Mouse (Mus musculus) left cerebral cortex, adult 2 months (tissue): ENCODE measurements around the gene Mvb12a. TPM values are rescaled to one million over a fixed set of nuclear protein-coding genes. Genes with fewer than 3 reads are reported as not detected.
A peak's percentile ranks its signal among the peaks of the same experiment; 100 is the strongest.
"Not testable (repeated sequence)": the region's sequence is repeated elsewhere in the genome, so short reads cannot be mapped to it uniquely, and the experiment has no call there.

Experiments used
- DNase-seq, 2 experiments: peaks; one replicate each; pipeline ENCODE4 v3.0.0; 2021 to 2022; ENCODE audit warnings: low spot score in 2 of 2, mixed read lengths in 1 of 2; ENCODE audit errors: extremely low spot score in 1 of 2
- H3K27ac ChIP-seq: fragments of 200-600 bp; 2 replicates; pipeline ENCODE4 v1.8.1; 2022
- H3K4me3 ChIP-seq: fragments of 200-600 bp; 2 replicates; pipeline ENCODE4 v1.8.1; 2022
- CTCF ChIP-seq: fragments of 200-600 bp; IDR thresholded peaks from 2 replicates; pipeline ENCODE4 v1.8.1; 2022; ENCODE audit warnings: antibody characterized with exemption, mild to moderate bottlenecking, moderate library complexity
- intact Hi-C: fragments of 180-260 bp; cut with DNase I; formaldehyde crosslinking; loops from one replicate; pipeline ENCODE4 v1.15.1; 2025
- total RNA-seq, 2 experiments: library from RNA; stranded (reverse); gene quantifications; 2 replicates each; pipeline ENCODE4 v1.2.3; 2021

Mvb12a gene
- total RNA-seq, 2 experiments from 2014 or later, result 37.2 to 37.6 TPM

DNA sequence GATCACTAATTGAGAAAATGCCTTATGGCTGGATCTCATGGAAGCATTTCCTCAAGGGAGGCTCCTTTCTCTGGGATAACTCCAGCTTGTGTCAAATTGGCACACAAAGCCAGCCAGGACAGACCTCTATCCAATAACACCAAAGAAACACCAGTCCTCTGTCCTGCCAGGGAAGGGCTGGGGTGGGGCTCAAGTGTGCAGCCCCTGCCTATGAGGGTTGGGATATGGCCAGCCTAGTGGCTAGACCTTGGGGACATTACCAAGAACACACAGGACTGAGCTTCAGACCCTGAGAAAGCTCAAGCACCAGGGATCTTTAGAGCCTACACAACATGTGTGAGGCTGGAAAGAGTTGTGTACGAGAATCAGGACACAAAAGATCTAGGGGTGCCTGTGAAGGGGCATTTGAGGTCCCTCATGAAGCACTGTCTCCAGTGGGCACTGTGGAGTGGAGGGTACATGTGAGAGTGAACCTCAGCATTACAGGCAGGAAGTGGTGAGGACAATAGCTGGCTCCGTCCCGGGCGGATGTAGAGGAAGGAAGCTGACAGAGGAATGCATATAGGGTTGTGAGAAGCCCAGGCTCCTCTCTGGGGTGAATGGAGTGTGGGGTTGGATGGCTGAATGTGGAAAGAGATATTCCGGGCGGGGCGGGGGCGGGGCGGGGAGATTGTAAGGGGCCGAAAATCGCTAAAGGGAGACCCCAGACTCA, 14.2 kb upstream of the Mvb12a start:
- Histone ChIP-seq H3K4me3 (no peak overlapping the region), H3K27ac (no peak overlapping the region)
- no peak for DNase-seq
- intact Hi-C loops, result no loop called here
- TF ChIP-seq CTCF, result no peak

DNA sequence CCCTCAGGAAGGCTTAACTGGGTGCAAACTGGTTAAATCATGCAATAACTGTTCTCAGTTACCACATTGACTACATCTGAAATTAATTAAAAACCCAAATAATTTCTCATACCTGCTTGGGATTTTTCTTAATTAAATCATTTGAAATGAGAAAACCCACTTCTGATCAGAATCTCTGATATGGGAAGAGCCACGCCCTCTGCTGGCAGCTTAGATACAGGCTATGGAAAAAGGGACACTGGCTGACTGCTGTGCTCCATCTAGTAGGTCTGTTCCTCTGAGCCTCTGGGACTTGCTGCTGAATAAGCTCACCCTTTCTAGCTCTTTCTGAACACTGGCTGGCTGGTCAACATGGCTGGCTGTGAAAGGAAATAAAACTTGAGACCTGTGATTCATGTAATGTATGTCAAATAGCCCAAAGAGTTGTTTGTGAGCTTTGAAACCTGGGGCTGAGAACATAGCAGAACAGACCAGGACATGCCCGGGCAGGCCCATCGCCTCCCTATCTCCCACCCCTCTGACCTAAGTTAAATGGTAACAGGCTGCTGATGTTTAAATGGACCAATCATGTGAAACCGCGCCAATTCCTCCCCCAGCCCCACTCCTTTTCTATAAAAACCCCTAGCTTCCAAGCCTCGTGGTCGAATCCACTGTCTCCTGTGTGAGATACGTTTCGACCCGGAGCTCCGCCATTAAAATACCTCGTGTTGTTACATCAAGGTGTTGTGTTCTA, 11.8 kb upstream of the Mvb12a start:
- DNase-seq, result not testable (repeated sequence)

DNA sequence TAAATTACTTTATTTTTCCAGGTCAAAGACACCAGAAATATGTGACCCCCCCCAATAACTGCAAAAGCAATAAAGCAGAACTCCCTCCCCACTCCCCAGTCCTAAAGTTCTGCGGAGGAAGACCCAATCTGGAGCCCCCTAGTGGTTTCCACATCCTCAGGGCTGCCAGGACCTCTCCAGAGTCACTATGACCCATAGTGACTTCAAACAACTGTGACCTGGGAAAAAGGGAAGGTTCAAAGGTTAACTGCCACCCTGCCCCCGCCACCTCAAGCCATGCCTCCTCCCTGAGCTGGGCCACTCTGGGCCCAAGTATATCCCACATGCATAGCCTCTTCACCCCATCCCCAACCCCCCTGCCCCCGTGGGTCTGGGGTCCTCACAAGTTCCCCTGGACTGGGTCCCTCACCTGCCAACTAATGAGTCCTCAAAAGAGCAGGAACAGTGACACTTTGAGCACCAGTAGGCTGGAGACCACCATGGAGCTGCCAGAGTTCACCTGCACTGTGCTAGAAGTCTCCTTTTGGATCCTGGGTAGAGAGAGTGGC, 8.4 kb upstream of the Mvb12a start:
- peak; percentile 13; the same call in 1 of the 2 replicates for TF ChIP-seq CTCF
- intact Hi-C loops, result no loop called here
- Histone ChIP-seq H3K27ac (no peak overlapping the region), H3K4me3 (no peak overlapping the region)
- no peak for DNase-seq

More for the DNA sequence above, 11.8 kb upstream of the Mvb12a start:
- H3K4me3 ChIP-seq, intact Hi-C loops, H3K27ac ChIP-seq: not testable (repeated sequence)
- TF ChIP-seq CTCF, result peak; percentile 69

DNA sequence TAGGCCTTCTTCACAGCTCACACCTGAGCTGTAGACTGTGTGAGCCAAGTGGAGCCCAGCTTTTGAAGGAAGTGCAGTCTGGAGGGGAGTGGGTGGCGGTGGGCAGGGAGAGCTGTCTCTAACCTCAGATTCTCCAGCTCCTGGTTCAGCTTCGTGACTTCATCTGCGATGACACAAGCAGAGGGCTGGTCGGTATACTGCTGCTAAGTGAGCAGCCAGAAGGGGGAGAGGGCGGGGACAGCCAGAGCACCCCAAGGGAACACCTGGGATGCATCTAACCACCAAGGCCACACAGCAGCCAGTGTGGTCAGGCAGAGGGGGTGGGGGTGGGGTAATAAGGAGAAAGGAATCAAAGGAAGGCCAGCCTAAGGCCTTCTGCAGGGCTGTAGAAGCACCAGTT, 7.1 kb upstream of the Mvb12a start:
- no peak overlapping the region for H3K27ac ChIP-seq
- intact Hi-C loops, result no loop called here
- H3K4me3 ChIP-seq, result no peak overlapping the region
- no peak for DNase-seq
- no peak for TF ChIP-seq CTCF

DNA sequence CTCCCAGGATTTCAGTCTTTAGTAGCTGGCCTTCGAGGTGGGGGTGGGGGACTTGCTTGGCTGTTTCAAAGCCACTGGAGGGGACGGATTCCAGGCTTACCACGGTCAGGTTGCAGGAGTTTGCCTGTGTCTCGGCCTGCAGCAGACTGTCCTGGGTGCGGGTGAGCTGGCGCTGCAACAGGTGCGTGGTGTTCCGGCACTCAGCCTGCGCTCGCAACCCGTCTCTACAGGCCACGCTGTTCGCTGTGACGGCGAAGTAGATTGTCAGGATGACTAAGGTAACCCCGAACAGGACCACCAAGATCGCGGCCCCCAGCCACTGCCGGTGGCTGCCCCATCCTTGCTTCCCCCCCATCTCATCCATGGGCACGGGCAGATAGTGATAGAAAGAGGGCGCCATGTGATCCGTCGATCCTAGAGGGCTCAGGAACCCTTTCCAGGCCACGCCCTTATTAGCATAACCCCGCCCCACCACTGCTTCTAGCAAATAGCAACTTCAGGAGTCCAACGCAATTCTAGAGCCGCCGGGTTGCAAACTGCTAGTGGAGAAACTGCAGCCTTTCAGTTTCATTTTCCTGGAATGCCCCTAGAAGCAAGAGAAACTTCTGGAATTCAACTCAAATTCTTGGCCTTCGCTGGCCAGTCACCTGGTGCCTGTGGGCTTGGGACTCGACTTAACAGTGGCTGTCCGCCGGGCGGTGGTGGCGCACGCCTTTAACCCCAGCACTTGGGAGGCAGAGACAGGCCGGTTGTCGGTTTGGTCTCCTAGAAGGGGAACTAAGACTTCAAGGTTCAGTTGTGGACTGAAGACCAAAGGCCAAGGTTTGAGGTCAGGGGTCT, 5.5 kb upstream of the Mvb12a start, which contains the start of gene Bst2:
Gene Bst2 (minus strand): TSS at position 429 of the 840 bp plus-strand sequence.
- peak within 1 kb of the TSS; percentile 4; the same call in 1 of the 2 replicates for H3K27ac ChIP-seq
- intact Hi-C loops, result no loop called here

DNA sequence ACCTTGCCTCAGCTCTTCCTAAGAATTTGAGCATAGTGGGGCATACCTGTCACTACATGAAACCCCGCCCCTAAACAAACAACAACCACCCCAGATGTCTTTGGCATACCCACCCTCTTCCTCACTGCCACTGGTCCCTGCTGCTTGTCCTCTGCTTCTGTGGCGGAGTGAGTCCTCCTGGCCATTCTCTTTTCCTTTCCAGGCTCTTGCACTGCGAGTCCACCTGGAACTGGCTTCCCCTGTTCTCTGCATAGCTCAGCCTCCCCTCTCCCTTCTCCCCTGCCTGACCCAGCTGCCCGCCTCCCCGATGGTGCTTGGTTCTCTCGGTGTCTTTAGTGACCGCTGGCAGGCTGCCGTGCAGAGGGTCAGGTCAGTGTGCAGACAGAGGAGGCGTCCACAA, 1.0 kb downstream of the Mvb12a start:
- H3K27ac ChIP-seq, result no peak overlapping the region
- no peak for TF ChIP-seq CTCF
- DNase-seq, result no peak
- intact Hi-C loops, result no loop called here
- H3K4me3 ChIP-seq, result peak overlapping the region; percentile 98

More for the DNA sequence above, 5.5 kb upstream of the Mvb12a start, which contains the start of gene Bst2:
- peak within 1 kb of the TSS; percentile 41 for H3K4me3 ChIP-seq
- DNase-seq, result peak in 1 of 2 experiments; percentile 32
- TF ChIP-seq CTCF, result no peak

DNA sequence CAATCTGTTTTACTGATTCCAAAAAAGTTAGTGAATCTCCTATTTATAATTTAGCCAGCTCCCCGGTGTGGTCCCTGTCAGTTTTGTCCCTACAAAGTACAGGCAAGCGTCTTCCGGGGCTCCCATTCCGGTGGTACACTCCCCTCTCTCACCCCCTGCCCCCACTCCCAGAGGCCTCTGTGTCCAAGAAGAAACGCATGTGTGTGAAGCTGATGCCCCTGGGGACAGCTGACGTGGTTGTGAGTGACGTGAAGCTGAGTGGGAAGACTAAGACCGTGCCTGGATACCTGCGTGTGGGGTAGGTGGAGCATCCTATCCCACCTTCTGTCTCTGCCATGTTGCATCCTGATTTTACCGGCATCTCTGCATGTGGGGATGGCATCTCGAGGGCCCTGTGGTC, 2.3 kb downstream of the Mvb12a start:
- no peak for DNase-seq
- Histone ChIP-seq H3K4me3 (no peak overlapping the region), H3K27ac (no peak overlapping the region)
- TF ChIP-seq CTCF, result no peak
- intact Hi-C loops, result no loop called here

DNA sequence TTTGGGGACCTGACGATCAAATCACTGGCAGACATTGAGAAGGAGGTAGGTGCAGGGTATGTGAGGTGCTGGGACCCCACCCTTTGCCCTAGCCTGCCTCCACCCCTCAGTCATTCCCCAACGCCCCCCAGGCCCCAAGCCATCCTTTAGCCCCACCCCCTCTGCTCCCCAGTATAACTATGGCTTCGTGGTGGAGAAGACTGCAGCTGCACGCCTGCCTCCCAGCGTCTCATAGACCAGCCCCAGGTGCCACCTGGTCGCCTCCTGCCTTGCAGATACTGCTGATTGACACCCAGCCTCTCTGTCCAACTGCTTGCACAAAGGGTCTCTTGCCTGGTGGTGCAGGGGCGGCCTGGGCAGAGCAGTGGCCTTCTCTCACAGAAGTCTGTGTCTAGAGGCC, 4.9 kb downstream of the Mvb12a start:
- intact Hi-C loops, result no loop called here
- Histone ChIP-seq H3K27ac (no peak overlapping the region), H3K4me3 (no peak overlapping the region)
- no peak for DNase-seq
- no peak for TF ChIP-seq CTCF

DNA sequence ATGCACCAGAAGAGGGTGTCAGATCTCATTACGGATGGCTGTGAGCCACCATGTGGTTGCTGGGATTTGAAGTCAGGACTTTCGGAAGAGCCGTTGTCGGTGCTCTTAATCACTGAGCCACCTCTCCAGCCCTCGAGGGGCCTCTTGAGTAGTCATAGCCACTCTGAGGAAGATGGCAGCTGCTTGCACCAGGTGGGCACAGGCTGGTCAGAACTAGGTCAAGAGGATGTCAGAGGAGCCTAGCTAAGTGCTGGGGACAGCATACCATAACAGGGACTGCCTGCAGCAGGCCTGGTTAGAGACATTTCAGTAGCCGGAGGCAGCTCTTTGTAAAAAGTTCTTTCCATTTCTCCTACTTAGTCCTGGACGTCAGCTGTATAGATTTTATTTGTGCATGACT, 8.0 kb downstream of the Mvb12a start:
- Histone ChIP-seq H3K27ac (no peak overlapping the region), H3K4me3 (no peak overlapping the region)
- intact Hi-C loops, result no loop called here
- no peak for DNase-seq
- no peak for TF ChIP-seq CTCF

DNA sequence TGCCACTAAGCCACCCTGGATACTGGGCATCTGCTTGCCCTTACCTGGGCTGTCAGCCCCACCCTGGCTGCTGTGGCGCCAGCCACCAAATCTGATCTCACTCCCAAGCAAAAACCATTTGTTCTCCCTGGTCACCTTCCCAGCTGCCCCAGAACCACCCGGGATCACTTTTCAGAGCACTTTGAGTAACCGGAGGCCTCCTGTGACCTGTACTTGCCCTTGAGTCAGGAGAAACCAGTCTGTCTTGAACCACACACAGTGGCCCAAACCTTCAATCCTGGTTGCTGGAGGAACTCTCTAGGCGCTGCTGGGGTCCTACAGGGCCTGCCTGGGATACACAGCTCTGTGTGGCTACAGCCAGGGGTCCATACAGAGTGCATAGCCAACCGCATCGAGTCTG, 10.0 kb downstream of the Mvb12a start:
- no peak for DNase-seq
- H3K27ac ChIP-seq, result no peak overlapping the region
- H3K4me3 ChIP-seq, result no peak overlapping the region
- intact Hi-C loops, result no loop called here
- TF ChIP-seq CTCF, result no peak

DNA sequence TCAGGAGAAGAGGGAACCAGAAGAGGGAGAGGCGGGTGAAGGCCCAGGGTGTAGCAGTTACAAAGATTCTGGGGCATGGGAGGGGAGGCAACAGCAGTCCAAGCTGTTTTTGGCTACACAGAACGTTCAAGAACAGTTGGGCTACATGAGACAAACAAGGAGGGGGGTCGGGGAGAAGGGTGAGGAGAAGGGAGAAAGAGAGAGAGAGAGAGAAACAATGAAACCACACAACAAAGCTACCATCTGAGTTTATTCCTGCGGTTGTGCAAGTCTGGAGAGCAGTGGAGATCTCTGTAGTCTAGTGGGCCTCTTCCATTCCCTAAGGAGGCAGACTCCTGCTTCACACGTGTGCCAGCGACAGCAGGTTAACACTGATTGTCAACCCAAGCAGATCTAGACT, 11.3 kb downstream of the Mvb12a start:
- intact Hi-C loops, result no loop called here
- no peak overlapping the region for H3K4me3 ChIP-seq
- no peak for TF ChIP-seq CTCF
- no peak overlapping the region for H3K27ac ChIP-seq
- DNase-seq, result no peak
